Mouse (Mus musculus) midbrain, embryonic 13.5 days (tissue): Measurements from ENCODE around the gene Afmid. TPM values are rescaled to one million over a fixed set of nuclear protein-coding genes. Genes with fewer than 3 reads are reported as not detected.
"Not testable (repeated sequence)": the region's sequence is repeated elsewhere in the genome, so short reads cannot be mapped to it uniquely, and the experiment has no call there.

ENCODE experiments used
- ATAC-seq: fragments of 200-750 bp; cut with Nextera tagmentation; 2 replicates; pipeline ENCODE4 v1.8.0; 2017; ENCODE audit warnings: mild to moderate bottlenecking, moderate TSS enrichment, moderate library complexity
- H3K27ac ChIP-seq: fragments of 300-500 bp; sonication (generic); 2 replicates; pipeline ENCODE4 v1.5.1; 2015; ENCODE audit warnings: inconsistent platforms, mild to moderate bottlenecking, moderate library complexity
- H3K27me3 ChIP-seq: fragments of 300-500 bp; sonication (generic); 2 replicates; pipeline ENCODE4 v1.6.1; 2015; ENCODE audit warnings: mild to moderate bottlenecking, inconsistent platforms
- H3K36me3 ChIP-seq: fragments of 300-500 bp; sonication (generic); 2 replicates; pipeline ENCODE4 v1.6.1; 2015; ENCODE audit warnings: mild to moderate bottlenecking, inconsistent platforms
- H3K4me1 ChIP-seq: fragments of 300-500 bp; sonication (generic); replicated peaks from 2 replicates; pipeline ENCODE4 v1.6.1; 2015; ENCODE audit warnings: inconsistent platforms
- H3K4me2 ChIP-seq: fragments of 300-500 bp; sonication (generic); replicated peaks from 2 replicates; pipeline ENCODE4 v1.6.1; 2015; ENCODE audit warnings: moderate library complexity, mild to moderate bottlenecking, inconsistent platforms
- H3K4me3 ChIP-seq: fragments of 300-500 bp; sonication (generic); replicated peaks from 2 replicates; pipeline ENCODE4 v1.5.1; 2015; ENCODE audit warnings: mild to moderate bottlenecking, inconsistent platforms
- H3K9ac ChIP-seq: fragments of 300-500 bp; sonication (generic); replicated peaks from 2 replicates; pipeline ENCODE4 v1.6.1; 2015; ENCODE audit warnings: mild to moderate bottlenecking, inconsistent platforms
- H3K9me3 ChIP-seq: fragments of 300-500 bp; sonication (generic); 2 replicates; pipeline ENCODE4 v1.6.1; 2016; ENCODE audit warnings: mild to moderate bottlenecking, inconsistent platforms
- WGBS: fragments of 180-500 bp; shearing (Covaris S2); methylation state at CpG from one replicate; pipeline ENCODE4 v1.1.7; 2015; 5-methylcytosine and 5-hydroxymethylcytosine counted together
- polyA plus RNA-seq: library from polyadenylated mRNA; unstranded; fragments of >200 nt; fragmentation: Nextera tagmentation; extraction: Ambion mirVana; gene quantifications from 2 replicates; pipeline ENCODE4 v1.2.1, GENCODE M21; 2015

Gene Afmid
- polyA plus RNA-seq, 1 experiment from 2014 or later: 4.1 TPM

DNA sequence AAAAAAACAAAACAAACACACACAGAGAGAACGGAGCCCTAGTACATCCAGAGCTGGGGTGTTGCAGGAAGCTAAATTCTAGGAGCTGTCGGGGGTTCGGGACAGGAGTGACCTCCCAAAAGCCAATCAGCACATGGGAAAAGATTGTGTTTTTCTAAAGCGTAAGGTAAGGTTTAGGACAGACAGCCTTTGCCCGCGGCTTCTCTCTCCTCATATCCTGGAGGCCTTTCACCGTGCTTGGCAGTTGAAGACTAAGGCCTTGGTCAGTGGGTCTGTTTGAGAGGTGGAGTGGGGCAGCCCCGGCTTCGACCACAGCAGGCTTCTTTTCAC, 43.1 kb upstream of the Afmid start:
- Histone ChIP-seq H3K27ac (no peak overlapping the region), H3K4me3 (peak overlapping the region; percentile 28), H3K4me2 (peak overlapping the region; percentile 61), H3K36me3 (no peaks in the 10 kb centered on the region), H3K9ac (peak overlapping the region; percentile 58; the same call in 1 of the 2 replicates), H3K4me1 (peaks cover 37% of the 10 kb centered on the region), H3K27me3 (peaks cover 69% of the 10 kb centered on the region), H3K9me3 (no peaks in the 10 kb centered on the region)
- 42% methylated on average over 9 of the region's 9 CpGs for WGBS
- ATAC-seq: no peak

- Histone ChIP-seq H3K9ac (peak overlapping the region; percentile 58; the same call in 1 of the 2 replicates), H3K27ac (no peak overlapping the region), H3K4me3 (peak overlapping the region; percentile 28), H3K9me3 (no peaks in the 10 kb centered on the region), H3K27me3 (peaks cover 68% of the 10 kb centered on the region), H3K36me3 (no peaks in the 10 kb centered on the region), H3K4me2 (peak overlapping the region; percentile 61), H3K4me1 (peaks cover 37% of the 10 kb centered on the region)
- 4% methylated on average over 31 of the region's 31 CpGs for WGBS
- ATAC-seq: peak; percentile 51
Measured at GRCm38 (mm10) chr11:117783089-117783488, 42.6 kb upstream of the Afmid start.

GRCm38 (mm10) chr11:117783683-117784309, 41.9 kb upstream of the Afmid start:
- WGBS: 38% methylated on average over 10 of the region's 10 CpGs
- no peaks in the 10 kb centered on the region for H3K36me3 ChIP-seq
- H3K9me3 ChIP-seq: no peaks in the 10 kb centered on the region
- H3K4me2 ChIP-seq: peak overlapping the region; percentile 61
- peaks cover 61% of the 10 kb centered on the region for H3K27me3 ChIP-seq
- no peak overlapping the region for H3K27ac ChIP-seq
- no peak for ATAC-seq
- H3K4me3 ChIP-seq: no peak overlapping the region
- H3K4me1 ChIP-seq: peaks cover 37% of the 10 kb centered on the region
- H3K9ac ChIP-seq: peak overlapping the region; percentile 58; the same call in 1 of the 2 replicates

DNA sequence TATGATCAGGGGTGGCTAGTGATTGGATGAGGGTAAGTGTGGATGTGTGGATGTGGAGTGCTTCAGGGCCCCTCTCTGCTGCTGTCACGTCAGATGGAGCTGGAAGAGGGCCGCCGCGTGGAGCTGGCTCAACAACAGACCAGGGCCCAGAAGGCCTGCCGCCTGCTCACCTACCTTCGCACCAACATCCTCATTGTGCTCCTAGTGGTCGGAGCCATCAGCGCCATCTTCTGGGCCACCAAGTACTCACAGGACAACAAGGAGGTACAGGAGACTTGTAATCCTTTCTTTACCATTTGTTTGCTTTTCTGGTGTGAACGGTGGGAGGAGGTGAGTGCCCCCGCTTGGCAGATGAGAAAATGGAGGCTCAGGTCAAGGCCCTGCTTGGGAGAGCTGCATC, 39.4 kb upstream of the Afmid start:
- H3K27ac ChIP-seq: no peak overlapping the region
- no peak overlapping the region for H3K4me2 ChIP-seq
- no peaks in the 10 kb centered on the region for H3K9me3 ChIP-seq
- no peak overlapping the region; the same call in 1 of the 2 replicates for H3K9ac ChIP-seq
- no peak overlapping the region for H3K4me3 ChIP-seq
- H3K36me3 ChIP-seq: no peaks in the 10 kb centered on the region
- H3K27me3 ChIP-seq: peaks cover 52% of the 10 kb centered on the region
- 5% methylated on average over 10 of the region's 10 CpGs for WGBS
- peaks cover 14% of the 10 kb centered on the region for H3K4me1 ChIP-seq
- ATAC-seq: no peak

DNA sequence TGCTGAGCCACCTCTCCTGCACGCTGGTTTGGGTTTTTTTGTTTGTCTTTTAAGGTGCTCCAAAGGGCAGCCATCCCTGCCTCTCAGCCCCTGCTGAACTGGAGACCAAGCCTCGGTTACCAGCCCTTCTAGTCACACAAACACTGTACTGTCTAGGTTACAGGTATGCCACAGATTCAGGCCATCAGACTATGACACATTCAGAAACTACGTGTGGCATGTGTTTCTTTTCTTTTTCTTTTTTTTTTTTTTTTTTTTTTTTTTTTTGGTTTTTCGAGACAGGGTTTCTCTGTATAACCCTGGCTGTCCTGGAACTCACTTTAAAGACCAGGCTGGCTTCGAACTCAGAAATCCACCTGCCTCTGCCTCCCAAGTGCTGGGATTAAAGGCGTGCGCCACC, 37.2 kb upstream of the Afmid start:
- H3K27me3 ChIP-seq: peaks cover 51% of the 10 kb centered on the region
- H3K4me2 ChIP-seq, H3K9ac ChIP-seq, H3K27ac ChIP-seq, ATAC-seq, H3K9me3 ChIP-seq, H3K36me3 ChIP-seq, H3K4me1 ChIP-seq, H3K4me3 ChIP-seq: not testable (repeated sequence)
- 79% methylated on average over 7 of the region's 7 CpGs for WGBS

GRCm38 (mm10) chr11:117790286-117790685, 35.4 kb upstream of the Afmid start:
- peak; percentile 34; the same call in 1 of the 2 replicates for ATAC-seq
- Histone ChIP-seq H3K36me3 (no peaks in the 10 kb centered on the region), H3K4me1 (peaks cover 5% of the 10 kb centered on the region; the same call in 1 of the 2 replicates), H3K9ac (no peak overlapping the region), H3K9me3 (no peaks in the 10 kb centered on the region), H3K4me3 (no peak overlapping the region), H3K27ac (no peak overlapping the region), H3K27me3 (peaks cover 35% of the 10 kb centered on the region), H3K4me2 (no peak overlapping the region)
- WGBS: 5% methylated on average over 14 of the region's 14 CpGs

GRCm38 (mm10) chr11:117790703-117791440, 34.9 kb upstream of the Afmid start:
- Histone ChIP-seq H3K9me3 (no peaks in the 10 kb centered on the region), H3K9ac (no peak overlapping the region), H3K4me2 (no peak overlapping the region), H3K27ac (no peak overlapping the region), H3K4me3 (no peak overlapping the region), H3K27me3 (peaks cover 35% of the 10 kb centered on the region), H3K4me1 (peaks cover 5% of the 10 kb centered on the region; the same call in 1 of the 2 replicates), H3K36me3 (no peaks in the 10 kb centered on the region)
- peak; percentile 15; the same call in 1 of the 2 replicates for ATAC-seq
- WGBS: 32% methylated on average over 23 of the region's 23 CpGs

DNA sequence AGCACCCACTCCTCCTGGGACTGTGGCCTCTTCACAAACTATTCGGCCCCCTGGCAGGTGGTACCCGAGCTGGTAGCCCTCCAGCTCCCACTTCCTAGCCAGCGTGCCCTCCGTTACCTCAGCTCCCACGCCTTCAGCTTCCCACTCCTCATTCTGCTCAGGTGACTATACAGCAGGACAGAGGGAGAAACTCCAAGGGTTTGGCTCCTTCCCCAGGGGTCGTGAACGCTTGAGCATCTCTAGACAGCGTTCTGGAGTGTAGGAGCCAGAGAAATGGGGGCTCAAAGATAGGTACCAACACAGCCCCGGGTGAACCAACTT, 34.3 kb upstream of the Afmid start:
- Histone ChIP-seq H3K36me3 (no peaks in the 10 kb centered on the region), H3K9me3 (no peaks in the 10 kb centered on the region), H3K9ac (no peak overlapping the region), H3K4me3 (no peak overlapping the region), H3K27ac (no peak overlapping the region), H3K4me2 (no peak overlapping the region), H3K27me3 (peaks cover 35% of the 10 kb centered on the region), H3K4me1 (peaks cover 5% of the 10 kb centered on the region; the same call in 1 of the 2 replicates)
- WGBS: 90% methylated on average over 9 of the region's 9 CpGs
- no peak for ATAC-seq

DNA sequence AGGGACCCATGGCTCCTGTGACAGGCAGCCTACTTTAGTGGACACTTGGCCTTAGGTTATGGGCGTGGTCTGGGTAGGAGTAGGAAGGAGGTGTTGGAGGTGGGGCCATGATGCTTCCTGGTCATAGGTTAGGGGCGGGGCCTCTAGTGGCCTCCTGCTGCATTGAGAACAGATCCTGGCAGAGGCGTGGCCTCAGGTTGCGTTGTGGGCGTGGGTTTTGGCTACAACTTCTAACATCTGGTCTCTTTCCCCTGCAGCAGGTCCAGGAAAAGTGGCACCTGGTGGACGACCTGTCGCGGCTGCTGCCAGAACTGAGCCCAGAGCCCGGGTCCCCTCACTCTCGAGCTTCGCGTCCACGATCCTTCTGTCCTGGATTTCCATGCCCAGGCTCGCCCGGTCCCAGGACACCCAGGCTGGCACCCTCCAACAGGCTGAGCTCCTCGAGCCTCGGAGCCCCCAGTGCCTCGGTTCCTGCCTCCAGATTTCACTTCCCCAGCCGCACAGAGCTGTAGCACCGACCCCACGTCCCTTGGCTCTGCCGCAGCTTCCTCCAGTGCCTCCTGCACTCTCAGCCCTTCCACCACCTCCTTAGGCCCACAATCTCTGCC, 33.3 kb upstream of the Afmid start:
- H3K4me1 ChIP-seq: peaks cover 5% of the 10 kb centered on the region; the same call in 1 of the 2 replicates
- ATAC-seq: no peak
- 0 out of 2 replicates have a peak overlapping the region, but pooled peaks have one; percentile 28 for H3K9ac ChIP-seq
- 11% methylated on average over 22 of the region's 22 CpGs for WGBS
- peak overlapping the region; percentile 9; the same call in 1 of the 2 replicates for H3K4me2 ChIP-seq
- no peaks in the 10 kb centered on the region for H3K36me3 ChIP-seq
- no peak overlapping the region for H3K4me3 ChIP-seq
- no peak overlapping the region for H3K27ac ChIP-seq
- H3K27me3 ChIP-seq: peaks cover 35% of the 10 kb centered on the region
- H3K9me3 ChIP-seq: no peaks in the 10 kb centered on the region

DNA sequence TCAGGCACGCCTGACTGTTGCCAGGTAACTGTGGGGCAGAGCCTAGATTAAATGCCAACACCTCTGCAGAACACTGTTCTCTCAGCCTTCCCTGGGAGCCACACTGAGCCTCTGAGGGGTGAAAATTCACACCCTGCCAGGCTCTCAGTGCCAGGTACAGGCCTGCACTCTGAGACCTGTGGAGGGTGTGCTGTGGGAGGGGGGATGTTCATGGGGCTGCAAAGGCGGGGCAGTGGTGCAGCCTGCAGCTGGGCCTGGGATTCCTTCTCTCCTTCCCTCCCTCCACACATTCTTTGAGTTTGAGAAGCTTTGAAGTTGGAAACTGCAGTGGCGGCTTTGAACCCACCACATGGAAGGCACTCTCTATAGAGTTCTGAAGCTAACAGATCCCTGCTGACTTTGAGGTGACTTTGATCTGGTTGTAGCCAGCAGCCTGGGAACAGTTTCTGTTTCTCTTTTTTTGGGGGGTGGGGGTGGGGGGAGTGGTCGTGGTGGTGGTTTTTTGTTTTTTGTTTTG, 31.6 kb upstream of the Afmid start:
- Histone ChIP-seq H3K4me2 (no peak overlapping the region), H3K9me3 (no peaks in the 10 kb centered on the region), H3K4me3 (no peak overlapping the region), H3K9ac (no peak overlapping the region), H3K4me1 (peaks cover 5% of the 10 kb centered on the region; the same call in 1 of the 2 replicates), H3K36me3 (no peaks in the 10 kb centered on the region), H3K27ac (no peak overlapping the region), H3K27me3 (peaks cover 35% of the 10 kb centered on the region)
- WGBS: 58% methylated on average over 4 of the region's 4 CpGs
- no peak for ATAC-seq

DNA sequence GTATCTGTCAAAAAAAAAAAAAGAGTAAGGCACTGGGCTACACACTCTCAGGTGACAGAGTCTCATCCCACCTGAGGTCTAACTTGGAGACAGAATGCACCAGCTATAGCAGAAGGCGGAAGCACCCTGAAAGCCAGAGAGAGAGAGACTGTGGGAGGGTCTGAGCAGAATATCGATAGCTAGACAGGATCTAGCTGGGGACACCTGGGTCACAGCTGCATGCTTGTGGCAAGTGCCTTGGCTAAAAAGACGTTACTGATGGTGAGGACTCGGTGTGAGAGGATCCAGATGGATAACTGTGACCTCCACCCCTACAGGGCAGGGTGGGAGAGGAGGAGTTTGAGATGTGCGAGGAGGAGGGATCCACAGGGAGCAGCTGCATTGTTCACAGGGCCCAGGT, 28.8 kb upstream of the Afmid start:
- no peak for ATAC-seq
- no peak overlapping the region for H3K4me2 ChIP-seq
- no peak overlapping the region for H3K4me3 ChIP-seq
- H3K9ac ChIP-seq: no peak overlapping the region
- H3K27me3 ChIP-seq: peaks cover 13% of the 10 kb centered on the region
- no peaks in the 10 kb centered on the region for H3K9me3 ChIP-seq
- 51% methylated on average over 5 of the region's 5 CpGs for WGBS
- no peak overlapping the region for H3K27ac ChIP-seq
- no peaks in the 10 kb centered on the region for H3K36me3 ChIP-seq
- peaks cover 5% of the 10 kb centered on the region; the same call in 1 of the 2 replicates for H3K4me1 ChIP-seq
